9 mouse cellular contexts compared by ENCODE assay signal in the genomic region with DNA sequence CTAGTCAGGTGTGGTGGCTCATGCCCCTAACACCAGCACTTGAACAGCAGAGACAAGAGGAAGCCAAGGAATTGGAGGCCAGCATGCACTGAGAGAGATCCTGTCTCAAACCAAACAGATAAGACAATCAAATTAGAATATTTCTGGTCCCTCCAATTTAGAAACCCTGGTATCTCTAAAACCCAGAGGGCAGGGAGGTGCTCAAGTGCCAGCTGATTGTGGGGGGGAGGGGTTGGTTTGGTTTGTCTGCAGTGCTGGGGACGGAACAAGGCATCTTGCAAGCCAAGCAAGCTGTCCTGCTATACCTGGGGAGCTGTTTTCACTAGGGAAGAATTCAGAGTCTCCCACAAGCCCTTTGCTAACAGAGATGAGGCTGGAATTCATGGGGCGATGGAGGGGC. TPM values are rescaled to one million over a fixed set of nuclear protein-coding genes. Genes with fewer than 3 reads are reported as not detected.
DNase-seq lines count a peak whose midpoint lies in the region; ATAC-seq lines count a peak whose summit lies in the region.
"Had no signal": no experiment of that assay in that cellular context is flagged by ENCODE, and none has a peak within 500 bp of the region (broad histone marks: within the 10 kb centered on the region; RNA-seq: fewer than 3 reads in every experiment).

No protein-coding gene starts in this region.

- intact Hi-C loops in left cerebral cortex, postnatal 10 days (cut with DNase I): no loop called here

- H3K4me1 ChIP-seq in limb, embryonic 13.5 days: peaks cover 75% of the 10 kb centered on the region
- peaks cover 29% of the 10 kb centered on the region for H3K4me1 ChIP-seq in limb, embryonic 10.5 days
- H3K4me1 ChIP-seq in embryonic facial prominence, embryonic 13.5 days: peaks cover 80% of the 10 kb centered on the region
- peaks cover 89% of the 10 kb centered on the region for H3K4me1 ChIP-seq in hindbrain, embryonic 15.5 days (replicated peaks)
- H3K4me1 ChIP-seq in neural tube, embryonic 13.5 days (replicated peaks): peaks cover 95% of the 10 kb centered on the region

- 0 out of 2 replicates have a peak overlapping the region, but pooled peaks have one; percentile 5 for H3K4me2 ChIP-seq in limb, embryonic 13.5 days (replicated peaks)
- no peak overlapping the region for H3K4me2 ChIP-seq in embryonic facial prominence, embryonic 13.5 days
- H3K4me2 ChIP-seq in hindbrain, embryonic 15.5 days: no peak overlapping the region
- peak overlapping the region; percentile 15 for H3K4me2 ChIP-seq in neural tube, embryonic 13.5 days

- 51% methylated on average over 2 of the region's 2 CpGs for WGBS in limb, embryonic 13.5 days
- WGBS in limb, embryonic 10.5 days: 71% methylated on average over 2 of the region's 2 CpGs
- WGBS in embryonic facial prominence, embryonic 13.5 days: 45% methylated on average over 2 of the region's 2 CpGs
- 48% methylated on average over 2 of the region's 2 CpGs for WGBS in hindbrain, embryonic 15.5 days
- 41% methylated on average over 2 of the region's 2 CpGs for WGBS in neural tube, embryonic 13.5 days

- H3K27ac ChIP-seq in limb, embryonic 13.5 days: no peak overlapping the region
- no peak overlapping the region for H3K27ac ChIP-seq in limb, embryonic 10.5 days
- 0 out of 2 replicates have a peak overlapping the region, but pooled peaks have one; percentile 24 for H3K27ac ChIP-seq in embryonic facial prominence, embryonic 13.5 days
- 0 out of 2 replicates have a peak overlapping the region, but pooled peaks have one; percentile 14 for H3K27ac ChIP-seq in hindbrain, embryonic 15.5 days (replicated peaks)
- H3K27ac ChIP-seq in neural tube, embryonic 13.5 days (replicated peaks): 0 out of 2 replicates have a peak overlapping the region, but pooled peaks have one; percentile 20

- peak overlapping the region; percentile 46; the same call in 1 of the 2 replicates for H3K9ac ChIP-seq in limb, embryonic 13.5 days
- H3K9ac ChIP-seq in embryonic facial prominence, embryonic 13.5 days: 0 out of 2 replicates have a peak overlapping the region, but pooled peaks have one; percentile 22
- no peak overlapping the region for H3K9ac ChIP-seq in hindbrain, embryonic 15.5 days
- peak overlapping the region; percentile 41 for H3K9ac ChIP-seq in neural tube, embryonic 13.5 days

- H3K27me3 ChIP-seq in limb, embryonic 13.5 days: no peaks in the 10 kb centered on the region
- no peaks in the 10 kb centered on the region for H3K27me3 ChIP-seq in limb, embryonic 10.5 days (ENCODE audit: low read depth, poor library complexity, severe bottlenecking)
- H3K27me3 ChIP-seq in embryonic facial prominence, embryonic 13.5 days: no peaks in the 10 kb centered on the region
- H3K27me3 ChIP-seq in hindbrain, embryonic 15.5 days: no peaks in the 10 kb centered on the region
- no peaks in the 10 kb centered on the region for H3K27me3 ChIP-seq in neural tube, embryonic 13.5 days

- no peaks in the 10 kb centered on the region for H3K9me3 ChIP-seq in limb, embryonic 13.5 days
- H3K9me3 ChIP-seq in limb, embryonic 10.5 days (replicated peaks): no peaks in the 10 kb centered on the region
- no peaks in the 10 kb centered on the region for H3K9me3 ChIP-seq in embryonic facial prominence, embryonic 13.5 days
- no peaks in the 10 kb centered on the region for H3K9me3 ChIP-seq in hindbrain, embryonic 15.5 days
- H3K9me3 ChIP-seq in neural tube, embryonic 13.5 days: no peaks in the 10 kb centered on the region

- ATAC-seq in limb, embryonic 13.5 days (ENCODE audit: low FRiP score, low read depth): no peak
- ATAC-seq in embryonic facial prominence, embryonic 13.5 days (ENCODE audit: insufficient number of reproducible peaks, insufficient read depth, low FRiP score, low TSS enrichment, low read depth): no peak
- ATAC-seq in hindbrain, embryonic 15.5 days (ENCODE audit: low FRiP score, low read depth): no peak
- ATAC-seq in neural tube, embryonic 13.5 days (ENCODE audit: low read depth): no peak

- H3K4me3 ChIP-seq in limb, embryonic 13.5 days: no peak overlapping the region
- no peak overlapping the region for H3K4me3 ChIP-seq in limb, embryonic 10.5 days
- H3K4me3 ChIP-seq in embryonic facial prominence, embryonic 13.5 days: no peak overlapping the region
- no peak overlapping the region for H3K4me3 ChIP-seq in hindbrain, embryonic 15.5 days
- H3K4me3 ChIP-seq in neural tube, embryonic 13.5 days: no peak overlapping the region

- H3K36me3 ChIP-seq in limb, embryonic 13.5 days: peaks cover 47% of the 10 kb centered on the region
- H3K36me3 ChIP-seq in limb, embryonic 10.5 days: peaks cover 79% of the 10 kb centered on the region
- H3K36me3 ChIP-seq in embryonic facial prominence, embryonic 13.5 days: peaks cover 39% of the 10 kb centered on the region
- H3K36me3 ChIP-seq in hindbrain, embryonic 15.5 days: peaks cover 5% of the 10 kb centered on the region; the same call in 1 of the 2 replicates
- peaks cover 21% of the 10 kb centered on the region for H3K36me3 ChIP-seq in neural tube, embryonic 13.5 days

- DNase-seq in limb, embryonic 10.5 days (ENCODE audit: low spot score): no peak
- DNase-seq in cerebellum, adult 11-12 months: no peak
- no peak for DNase-seq in layer of hippocampus, postnatal 14 days (ENCODE audit: low spot score in 2 of 2)
- DNase-seq in left cerebral cortex, postnatal 10 days (ENCODE audit: extremely low spot score in 1 of 2, low spot score in 2 of 2): no peak
- DNase-seq: kidney, adult 8-10 months had no signal

RNA-seq across cellular contexts. Expression of a gene that starts 15.5 kb away (rescaled TPM):
- polyA plus RNA-seq in limb, embryonic 13.5 days (2015; fragmentation: Nextera tagmentation; extraction: Ambion mirVana): 37.4 and 37.7 TPM in 2 replicates
- polyA plus RNA-seq in limb, embryonic 10.5 days (2016; fragmentation: Nextera tagmentation; extraction: Ambion mirVana): 24.7 and 39.0 TPM in 2 replicates
- polyA plus RNA-seq in embryonic facial prominence, embryonic 13.5 days (2015; fragmentation: Nextera tagmentation; extraction: Ambion mirVana): 44.0 and 55.7 TPM in 2 replicates
- polyA plus RNA-seq in hindbrain, embryonic 15.5 days (2015; fragmentation: Nextera tagmentation; extraction: Ambion mirVana): 32.7 and 33.8 TPM in 2 replicates
- polyA plus RNA-seq in neural tube, embryonic 13.5 days (2015; fragmentation: Nextera tagmentation; extraction: Ambion mirVana): 30.3 and 31.1 TPM in 2 replicates
- 100 to 1,000 TPM; 172 to 184 TPM for total RNA-seq in layer of hippocampus, postnatal 14 days (2021)
- 100 to 1,000 TPM; 166 to 177 TPM for total RNA-seq in left cerebral cortex, postnatal 10 days (2021)

Comparison
In these comparisons a context has a peak if more than half of its experiments do, and no peak if none do; other contexts are left out.
1. H3K27ac ChIP-seq: peak in embryonic facial prominence, embryonic 13.5 days (single experiment), hindbrain, embryonic 15.5 days (single experiment) and neural tube, embryonic 13.5 days (single experiment); none in limb, embryonic 13.5 days (single experiment) and limb, embryonic 10.5 days (single experiment).
2. H3K4me2 ChIP-seq: peak in limb, embryonic 13.5 days (single experiment) and neural tube, embryonic 13.5 days (single experiment); none in embryonic facial prominence, embryonic 13.5 days (single experiment) and hindbrain, embryonic 15.5 days (single experiment).